In the genomic region with DNA sequence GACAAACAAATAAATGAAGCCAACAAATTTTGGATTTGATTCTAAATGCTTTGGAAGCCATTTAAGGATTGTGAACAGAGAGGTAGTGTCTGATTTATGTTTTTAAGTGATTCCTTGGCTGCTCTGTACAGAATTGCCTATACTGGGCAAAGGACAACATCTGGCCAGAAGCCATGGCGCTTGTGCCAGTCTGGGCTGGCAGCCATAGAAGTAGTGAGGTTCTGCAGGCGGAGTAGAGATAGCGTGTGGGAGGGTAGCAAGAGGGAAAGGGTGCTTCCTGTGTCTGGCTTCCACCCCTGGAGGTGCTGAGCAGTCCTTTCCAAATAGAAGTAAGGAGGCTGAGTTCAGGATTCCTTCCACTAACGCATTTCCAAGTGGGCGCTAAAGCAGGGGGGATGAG, we compare ENCODE assay signal across 8 mouse cellular contexts. TPM values are rescaled to one million over a fixed set of nuclear protein-coding genes. Genes with fewer than 3 reads are reported as not detected.
DNase-seq lines count a peak whose midpoint lies in the region; ATAC-seq lines count a peak whose summit lies in the region.

No protein-coding gene starts in this region.

- peaks cover 37% of the 10 kb centered on the region for H3K4me1 ChIP-seq in kidney, embryonic 16.5 days (ENCODE audit: insufficient read depth, low read length)
- H3K4me1 ChIP-seq in heart, embryonic 14.5 days (ENCODE audit: control insufficient read depth in 2 of 2, insufficient read depth in 2 of 2, low read length in 2 of 2): peaks cover 15 to 43% of the 10 kb centered on the region in 2 experiments
- H3K4me1 ChIP-seq in forebrain, embryonic 15.5 days: peaks cover 23% of the 10 kb centered on the region

- no peaks in the 10 kb centered on the region for H3K9me3 ChIP-seq in kidney, embryonic 16.5 days (ENCODE audit: low read length)
- H3K9me3 ChIP-seq in heart, embryonic 14.5 days (ENCODE audit: control insufficient read depth, low read length): no peaks in the 10 kb centered on the region
- no peaks in the 10 kb centered on the region for H3K9me3 ChIP-seq in forebrain, embryonic 15.5 days

- H3K4me2 ChIP-seq in kidney, embryonic 16.5 days (replicated peaks; ENCODE audit: low read depth, low read length): no peak overlapping the region
- H3K4me2 ChIP-seq in heart, embryonic 14.5 days (ENCODE audit: low read length): peak overlapping the region; percentile 28
- no peak overlapping the region for H3K4me2 ChIP-seq in forebrain, embryonic 15.5 days (replicated peaks)

- WGBS in kidney, embryonic 16.5 days: 61% methylated on average over 5 of the region's 5 CpGs
- WGBS in heart, embryonic 14.5 days: 28% methylated on average over 5 of the region's 5 CpGs
- WGBS in forebrain, embryonic 15.5 days: 59% methylated on average over 5 of the region's 5 CpGs

- peaks cover 10% of the 10 kb centered on the region for H3K36me3 ChIP-seq in kidney, embryonic 16.5 days (ENCODE audit: insufficient read depth, low read length)
- H3K36me3 ChIP-seq in heart, embryonic 14.5 days (ENCODE audit: control insufficient read depth, insufficient read depth, low read length): peaks cover 11% of the 10 kb centered on the region
- H3K36me3 ChIP-seq in forebrain, embryonic 15.5 days: no peaks in the 10 kb centered on the region

- peak; percentile 55 for DNase-seq in kidney, adult 18-20 months
- DNase-seq in adrenal gland, postnatal 14 days: peak; percentile 82
- DNase-seq in left cerebral cortex, postnatal 10 days (ENCODE audit: extremely low spot score in 1 of 2, low spot score in 2 of 2): peak; percentile 48 to 49
- DNase-seq in thymus, postnatal 10 days (ENCODE audit: low spot score in 2 of 2): no peak

- no peak for ATAC-seq in kidney, embryonic 16.5 days (ENCODE audit: low FRiP score, low TSS enrichment)
- no peak; the same call in 1 of the 2 replicates for ATAC-seq in heart, embryonic 14.5 days (ENCODE audit: insufficient number of reproducible peaks, insufficient read depth, low FRiP score, low read depth)
- no peak for ATAC-seq in erythroid progenitor cell, adult 5-6 weeks (replicated peaks; ENCODE audit: low FRiP score, poor library complexity, severe bottlenecking)
- no peak for ATAC-seq in forebrain, embryonic 15.5 days (replicated peaks)

- no peak overlapping the region for H3K27ac ChIP-seq in kidney, embryonic 16.5 days (ENCODE audit: low read length)
- peak overlapping the region; percentile 50 to 56; a peak in 3 of 4 replicates for H3K27ac ChIP-seq in heart, embryonic 14.5 days (replicated peaks in 1 of 2; ENCODE audit: control insufficient read depth in 1 of 2, insufficient read depth in 1 of 2, low read depth in 2 of 2, low read length in 2 of 2)
- H3K27ac ChIP-seq in forebrain, embryonic 15.5 days (replicated peaks): no peak overlapping the region

- no peak overlapping the region for H3K9ac ChIP-seq in kidney, embryonic 16.5 days (replicated peaks; ENCODE audit: low read length)
- no peak overlapping the region for H3K9ac ChIP-seq in heart, embryonic 14.5 days (ENCODE audit: low read length)
- no peak overlapping the region for H3K9ac ChIP-seq in forebrain, embryonic 15.5 days (replicated peaks)

- no peaks in the 10 kb centered on the region for H3K27me3 ChIP-seq in kidney, embryonic 16.5 days (ENCODE audit: insufficient read depth, low read length)
- H3K27me3 ChIP-seq in heart, embryonic 14.5 days (ENCODE audit: control insufficient read depth, insufficient read depth, low read length): no peaks in the 10 kb centered on the region
- no peaks in the 10 kb centered on the region for H3K27me3 ChIP-seq in forebrain, embryonic 15.5 days

- H3K4me3 ChIP-seq in kidney, embryonic 16.5 days (ENCODE audit: low read length): no peak overlapping the region
- no peak overlapping the region for H3K4me3 ChIP-seq in heart, embryonic 14.5 days (ENCODE audit: control insufficient read depth in 1 of 2, insufficient read depth in 1 of 2, low read depth in 1 of 2, low read length in 2 of 2)
- H3K4me3 ChIP-seq in forebrain, embryonic 15.5 days: no peak overlapping the region

- intact Hi-C loops in left cerebral cortex, postnatal 10 days (cut with DNase I): no loop called here

RNA-seq across cellular contexts. Expression of gene Mtap, which starts 3.9 kb away (rescaled TPM):
- polyA plus RNA-seq in kidney, embryonic 16.5 days (2015; fragmentation: Nextera tagmentation; extraction: Ambion mirVana): 72.0 and 73.3 TPM in 2 replicates
- 30.8 and 34.2 TPM in 2 replicates for total RNA-seq in adrenal gland, postnatal 14 days (2021)
- 58.5 and 58.7 TPM in 2 replicates for polyA plus RNA-seq in heart, embryonic 14.5 days (2014; fragmentation: Nextera tagmentation; extraction: Ambion mirVana)
- total RNA-seq in left cerebral cortex, postnatal 10 days (2021): 10 to 100 TPM; 10.6 TPM
- 1.3 and 8.3 TPM in 2 replicates for total RNA-seq in erythroid progenitor cell, adult 5-6 weeks (2015; ENCODE audit: low replicate concordance)
- total RNA-seq in erythroid progenitor cell, adult 5-6 weeks (2017; ENCODE audit: low replicate concordance): 0.90 and 6.5 TPM in 2 replicates
- polyA plus RNA-seq in forebrain, embryonic 15.5 days (2015; fragmentation: Nextera tagmentation; extraction: Ambion mirVana): 27.8 and 29.3 TPM in 2 replicates

Comparison
In these comparisons a context has a peak if more than half of its experiments do, and no peak if none do; other contexts are left out.
1. DNase-seq: peak in kidney, adult 18-20 months (single experiment), adrenal gland, postnatal 14 days (single experiment) and left cerebral cortex, postnatal 10 days (2 of 2); none in thymus, postnatal 10 days (0 of 2).
2. H3K27ac ChIP-seq: peak in heart, embryonic 14.5 days (2 of 2); none in kidney, embryonic 16.5 days (single experiment) and forebrain, embryonic 15.5 days (single experiment).